Mouse (Mus musculus): ENCODE results near the gene Dusp18. TPM values are rescaled to one million over a fixed set of nuclear protein-coding genes. Genes with fewer than 3 reads are reported as not detected.
"Not testable (repeated sequence)": the region's sequence is repeated elsewhere in the genome, so short reads cannot be mapped to it uniquely, and the experiment has no call there.

The Dusp18 gene
- polyA plus RNA-seq, 1 experiment = 26.4 TPM

GRCm38 (mm10) chr11:3895458-3895857 lies 418 bp downstream of the Dusp18 start:
- TF ChIP-seq POLR2A (IDR thresholded peaks at IDR 0.05; ENCODE audit: borderline replicate concordance, extremely low read depth, insufficient read depth, insufficient read length, poor library complexity, severe bottlenecking) (no peak), CTCF (IDR thresholded peaks at IDR 0.05; ENCODE audit: borderline replicate concordance, extremely low read depth, insufficient read depth, insufficient read length) (no peak)
- DNase-seq (ENCODE audit: low read depth) = no peak

DNA sequence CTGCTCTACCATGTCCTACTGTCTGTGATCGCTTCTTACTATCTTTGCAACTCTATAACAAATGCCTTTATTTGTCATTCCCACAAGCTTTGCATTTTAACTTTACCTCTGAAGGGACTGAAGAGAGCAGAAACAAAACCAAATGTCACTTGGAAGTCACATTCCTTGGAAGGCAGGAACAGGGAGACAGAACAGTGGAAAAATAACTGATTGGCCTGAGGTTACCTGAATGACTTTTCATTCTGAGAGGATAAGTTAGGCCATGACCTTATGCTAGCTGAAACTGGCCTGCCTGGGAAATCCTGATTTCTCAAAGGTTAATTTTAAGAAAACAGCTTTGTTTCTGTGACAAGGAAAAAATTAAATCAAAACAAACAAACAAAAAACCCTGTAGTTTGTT lies 893 bp downstream of the Dusp18 start:
- DNase-seq (ENCODE audit: low read depth) = no peak
- no peak for TF ChIP-seq CTCF (IDR thresholded peaks at IDR 0.05; ENCODE audit: borderline replicate concordance, extremely low read depth, insufficient read depth, insufficient read length)
- no peak for TF ChIP-seq POLR2A (IDR thresholded peaks at IDR 0.05; ENCODE audit: borderline replicate concordance, extremely low read depth, insufficient read depth, insufficient read length, poor library complexity, severe bottlenecking)

DNA sequence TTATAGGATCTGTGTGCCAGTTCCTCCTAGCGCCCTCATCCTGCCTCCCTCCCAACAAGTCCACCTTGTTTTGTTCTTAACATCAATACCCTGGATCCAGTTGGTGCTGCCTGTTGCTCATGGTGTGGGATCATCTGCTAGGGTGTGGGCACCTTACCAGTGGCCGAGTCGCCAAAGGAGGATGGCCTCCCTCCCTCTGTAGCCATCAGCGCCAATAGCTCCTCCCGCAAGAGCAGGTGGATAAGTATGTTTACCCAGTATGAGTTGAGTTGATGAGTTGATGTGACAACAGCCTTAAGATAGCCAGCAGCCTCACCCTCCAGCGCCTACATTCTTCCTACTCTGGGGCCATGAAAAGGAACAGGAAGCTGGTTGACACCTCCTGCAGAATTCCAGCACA lies 5.3 kb downstream of the Dusp18 start:
- no peak for DNase-seq (ENCODE audit: low read depth)
- TF ChIP-seq POLR2A (IDR thresholded peaks at IDR 0.05; ENCODE audit: borderline replicate concordance, extremely low read depth, insufficient read depth, insufficient read length, poor library complexity, severe bottlenecking) (no peak), CTCF (IDR thresholded peaks at IDR 0.05; ENCODE audit: borderline replicate concordance, extremely low read depth, insufficient read depth, insufficient read length) (no peak)

DNA sequence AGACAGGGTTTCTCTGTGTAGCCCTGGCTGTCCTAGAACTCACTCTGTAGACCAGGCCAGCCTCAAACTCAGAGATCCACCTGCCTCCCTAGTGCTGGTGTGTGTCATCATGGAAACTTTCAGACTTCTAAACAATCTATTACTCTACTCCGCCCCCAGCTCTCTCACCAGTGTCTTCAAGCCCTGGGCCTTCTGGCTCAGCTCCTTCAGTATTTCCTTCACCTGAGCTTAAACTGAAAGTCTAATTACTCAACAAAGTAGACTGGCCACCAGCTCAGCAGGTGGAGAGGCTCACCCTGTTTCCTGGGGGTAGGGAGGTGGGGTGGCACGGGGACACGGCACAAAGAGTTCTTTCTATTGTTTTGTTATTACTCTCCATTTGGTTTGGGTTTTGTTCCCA lies 7.5 kb downstream of the Dusp18 start:
- no peak for DNase-seq (ENCODE audit: low read depth)
- TF ChIP-seq POLR2A (IDR thresholded peaks at IDR 0.05; ENCODE audit: borderline replicate concordance, extremely low read depth, insufficient read depth, insufficient read length, poor library complexity, severe bottlenecking) (no peak), CTCF (IDR thresholded peaks at IDR 0.05; ENCODE audit: borderline replicate concordance, extremely low read depth, insufficient read depth, insufficient read length) (no peak)

DNA sequence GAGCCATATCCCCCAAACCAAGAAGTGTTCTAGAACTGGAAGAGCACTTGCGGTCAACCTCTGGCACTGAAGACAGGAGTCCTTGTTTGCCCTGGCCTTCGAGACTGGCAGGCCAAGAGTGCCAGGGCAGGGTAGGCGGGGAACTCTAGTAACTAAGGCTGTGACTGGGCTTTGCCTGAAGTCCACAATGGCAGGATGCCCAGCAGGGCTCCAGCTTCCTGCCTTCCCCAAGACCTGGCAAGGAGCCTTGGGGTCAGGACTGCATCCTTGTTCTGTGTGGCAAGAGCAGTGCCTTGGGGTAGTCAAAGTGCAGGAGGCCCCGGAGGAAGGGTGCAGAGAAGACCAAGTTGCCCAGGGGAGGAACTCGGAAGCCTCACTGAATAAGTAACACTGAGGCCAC lies 8.0 kb downstream of the Dusp18 start:
- peak; percentile 28 for DNase-seq (ENCODE audit: low read depth)
- TF ChIP-seq POLR2A (IDR thresholded peaks at IDR 0.05; ENCODE audit: borderline replicate concordance, extremely low read depth, insufficient read depth, insufficient read length, poor library complexity, severe bottlenecking) (no peak), CTCF (IDR thresholded peaks at IDR 0.05; ENCODE audit: borderline replicate concordance, extremely low read depth, insufficient read depth, insufficient read length) (no peak)

DNA sequence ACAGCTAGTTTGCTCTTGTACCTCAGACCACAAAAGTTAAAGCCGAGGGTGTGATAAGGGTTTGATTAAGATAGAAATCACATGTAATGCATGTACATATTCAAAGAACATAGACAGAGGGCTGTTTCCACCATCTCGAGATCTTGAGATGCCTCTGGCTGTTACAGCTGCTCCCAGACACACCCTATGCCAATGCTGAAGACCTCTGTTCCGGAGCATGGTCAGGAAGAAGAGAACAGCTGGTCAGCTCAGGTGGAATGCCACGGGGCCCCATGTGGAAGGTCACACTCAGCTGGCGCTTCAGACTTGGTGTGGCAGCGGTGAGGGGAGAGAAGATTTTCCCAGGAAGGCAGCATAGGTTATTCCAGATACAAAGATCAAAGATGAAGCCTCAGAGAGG lies 9.6 kb downstream of the Dusp18 start:
- no peak for DNase-seq (ENCODE audit: low read depth)

DNA sequence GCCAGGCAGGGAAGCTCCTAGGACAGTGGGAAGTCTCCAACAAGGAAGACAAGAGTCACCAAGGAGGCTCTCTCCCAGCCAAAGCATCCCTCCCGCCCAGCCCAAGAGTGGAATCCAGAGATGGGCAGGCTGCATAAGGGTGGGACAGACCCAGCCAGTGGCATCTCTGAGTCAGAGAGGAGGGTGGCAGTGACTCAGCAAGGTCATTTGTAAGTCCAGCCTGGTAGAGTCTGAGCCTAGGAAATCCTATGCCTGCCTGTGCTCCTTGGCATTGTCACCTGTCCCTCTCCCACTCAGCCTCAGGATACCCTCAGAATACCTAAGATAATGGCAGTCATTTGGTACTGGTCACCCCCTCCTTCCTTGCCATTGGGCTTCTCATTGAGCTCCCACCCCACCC lies 10.4 kb downstream of the Dusp18 start:
- TF ChIP-seq CTCF (IDR thresholded peaks at IDR 0.05; ENCODE audit: borderline replicate concordance, extremely low read depth, insufficient read depth, insufficient read length) (no peak), POLR2A (IDR thresholded peaks at IDR 0.05; ENCODE audit: borderline replicate concordance, extremely low read depth, insufficient read depth, insufficient read length, poor library complexity, severe bottlenecking) (no peak)

More for the DNA sequence above, 9.6 kb downstream of the Dusp18 start:
- TF ChIP-seq CTCF (IDR thresholded peaks at IDR 0.05; ENCODE audit: borderline replicate concordance, extremely low read depth, insufficient read depth, insufficient read length) (no peak), POLR2A (IDR thresholded peaks at IDR 0.05; ENCODE audit: borderline replicate concordance, extremely low read depth, insufficient read depth, insufficient read length, poor library complexity, severe bottlenecking) (no peak)

DNA sequence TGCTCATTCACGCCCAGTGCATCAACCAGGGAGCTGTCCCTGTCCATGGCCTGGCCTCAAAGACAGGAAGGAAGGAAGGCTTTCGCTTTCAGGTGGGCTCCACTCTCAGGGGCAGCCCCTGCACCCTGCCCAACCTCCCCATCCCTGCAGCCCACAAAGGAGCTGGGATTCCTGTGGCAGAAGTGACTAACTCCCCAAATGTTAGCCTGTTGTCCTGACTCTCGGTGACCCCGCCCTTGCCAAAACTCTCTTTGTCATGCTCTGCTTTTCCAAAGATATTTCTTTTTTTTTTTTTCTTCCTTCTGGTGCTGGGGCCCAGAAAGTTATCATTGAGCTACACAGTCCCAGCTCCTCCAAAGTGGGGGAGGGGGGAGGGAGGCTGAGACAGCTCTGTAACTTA lies 14.2 kb downstream of the Dusp18 start:
- no peak for TF ChIP-seq POLR2A (IDR thresholded peaks at IDR 0.05; ENCODE audit: borderline replicate concordance, extremely low read depth, insufficient read depth, insufficient read length, poor library complexity, severe bottlenecking)
- no peak for TF ChIP-seq CTCF (IDR thresholded peaks at IDR 0.05; ENCODE audit: borderline replicate concordance, extremely low read depth, insufficient read depth, insufficient read length)
- DNase-seq (ENCODE audit: low read depth) = no peak

More for the DNA sequence above, 10.4 kb downstream of the Dusp18 start:
- no peak for DNase-seq (ENCODE audit: low read depth)

DNA sequence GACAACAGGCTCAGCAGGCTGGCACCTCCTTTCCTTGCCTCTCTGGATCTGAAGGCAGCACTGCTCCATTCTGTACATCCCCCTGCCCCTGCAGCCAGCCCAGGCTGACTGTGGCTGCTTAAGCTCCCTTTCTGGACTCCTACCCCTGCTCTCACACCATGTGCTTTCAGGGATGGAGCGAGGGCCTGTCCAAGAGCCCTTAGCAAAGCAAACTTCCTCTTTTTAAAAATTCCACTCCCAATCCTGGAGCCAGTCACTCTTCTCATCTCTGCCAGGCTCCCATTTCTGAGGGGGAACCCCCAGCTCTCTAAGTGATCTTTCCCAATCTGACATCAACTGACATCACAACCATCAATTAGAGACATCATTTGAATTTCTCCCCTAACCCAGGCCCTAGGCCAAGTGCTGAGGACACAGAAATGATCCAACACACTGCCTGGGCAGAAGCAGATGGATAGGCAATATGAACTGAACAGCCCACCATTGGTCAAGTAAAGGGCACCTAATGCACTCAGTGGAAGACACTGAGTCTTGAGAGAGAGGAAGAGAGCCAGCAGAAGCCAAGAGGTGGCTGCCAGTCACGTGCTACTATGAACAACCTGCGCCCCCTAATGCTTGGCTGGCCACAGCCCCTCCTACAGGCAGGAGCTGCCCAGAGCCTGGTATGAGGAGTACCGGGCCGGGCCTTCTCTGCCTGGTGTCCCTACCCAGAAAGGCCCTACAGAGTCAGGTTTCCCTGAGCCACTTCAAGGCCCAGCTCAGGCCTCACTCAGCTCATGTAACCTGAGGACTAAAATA lies 15.7 kb downstream of the Dusp18 start:
- DNase-seq (ENCODE audit: low read depth) = no peak
- TF ChIP-seq POLR2A (IDR thresholded peaks at IDR 0.05; ENCODE audit: borderline replicate concordance, extremely low read depth, insufficient read depth, insufficient read length, poor library complexity, severe bottlenecking) = no peak
- no peak for TF ChIP-seq CTCF (IDR thresholded peaks at IDR 0.05; ENCODE audit: borderline replicate concordance, extremely low read depth, insufficient read depth, insufficient read length)

DNA sequence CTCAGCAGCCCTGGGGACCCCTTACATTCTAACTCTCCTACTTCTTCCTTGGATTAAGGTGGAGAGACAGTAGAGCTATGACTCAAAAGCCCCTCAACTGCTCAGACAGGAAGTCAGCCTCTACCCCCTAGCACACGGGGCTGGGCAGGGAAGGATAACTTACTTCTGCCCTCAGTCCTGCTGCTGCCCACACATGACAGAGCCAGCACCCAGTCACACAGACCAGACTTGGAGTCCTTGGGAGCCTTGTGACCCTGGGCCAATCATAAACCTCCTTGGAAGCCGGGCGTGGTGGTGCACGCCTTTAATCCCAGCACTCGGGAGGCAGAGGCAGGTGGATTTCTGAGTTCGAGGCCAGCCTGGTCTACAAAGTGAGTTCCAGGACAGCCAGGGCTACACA lies 16.4 kb downstream of the Dusp18 start:
- not testable (repeated sequence) for DNase-seq (ENCODE audit: low read depth)

DNA sequence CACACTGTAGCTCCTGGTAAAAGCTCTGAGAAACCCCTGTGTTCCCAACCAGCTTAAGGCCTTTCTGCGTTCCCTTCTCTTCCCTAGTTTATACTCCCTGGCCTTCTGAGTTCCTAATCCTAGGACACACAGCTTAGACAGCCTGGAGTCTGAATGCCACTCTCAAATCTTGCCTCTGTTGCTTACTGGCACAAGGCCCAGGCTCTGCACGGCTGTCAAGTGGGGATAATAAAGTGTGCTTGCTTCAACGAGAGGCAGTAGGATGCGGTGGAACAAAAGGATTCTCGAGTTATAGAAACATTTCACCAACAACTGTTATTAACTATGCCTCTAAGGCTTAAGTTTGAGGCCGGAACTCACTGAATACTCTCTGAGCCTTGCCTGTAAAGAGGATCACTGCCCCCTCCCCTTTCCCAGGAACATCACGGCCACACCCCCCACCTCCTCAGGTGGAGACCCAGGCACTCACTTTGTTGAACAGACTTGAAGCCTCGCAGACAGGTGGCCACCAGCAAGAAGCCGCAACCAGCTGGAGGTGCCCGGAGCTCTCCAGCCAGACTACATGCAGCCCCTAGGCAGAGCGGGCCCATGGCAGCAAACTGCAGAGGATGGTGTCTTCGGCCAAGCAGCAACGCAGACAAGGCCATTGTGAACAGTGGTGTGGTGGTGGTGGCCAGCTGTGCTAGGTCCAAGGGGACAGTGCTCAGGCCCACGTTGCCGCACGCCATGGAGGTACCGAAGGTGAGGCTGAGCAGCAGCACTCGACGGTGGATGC lies 17.2 kb downstream of the Dusp18 start:
- TF ChIP-seq POLR2A (IDR thresholded peaks at IDR 0.05; ENCODE audit: borderline replicate concordance, extremely low read depth, insufficient read depth, insufficient read length, poor library complexity, severe bottlenecking) = no peak
- peak; percentile 89 for DNase-seq (ENCODE audit: low read depth)

- peak; percentile 55 for DNase-seq (ENCODE audit: low read depth)
Measured at GRCm38 (mm10) chr11:3912875-3913271, 17.8 kb downstream of the Dusp18 start.

More at GRCm38 (mm10) chr11:3912875-3913271, 17.8 kb downstream of the Dusp18 start:
- no peak; the same call in 1 of the 2 replicates for TF ChIP-seq CTCF (IDR thresholded peaks at IDR 0.05; ENCODE audit: borderline replicate concordance, extremely low read depth, insufficient read depth, insufficient read length)
- no peak for TF ChIP-seq POLR2A (IDR thresholded peaks at IDR 0.05; ENCODE audit: borderline replicate concordance, extremely low read depth, insufficient read depth, insufficient read length, poor library complexity, severe bottlenecking)

Data from brain, embryonic 14.5 days (tissue).